Mouse (Mus musculus) heart, postnatal 0 days (tissue): Measurements from ENCODE around the gene Metrn. TPM values are rescaled to one million over a fixed set of nuclear protein-coding genes. Genes with fewer than 3 reads are reported as not detected.

Experiments
- ATAC-seq: fragments of 200-750 bp; cut with Nextera tagmentation; 2 replicates; pipeline ENCODE4 v1.8.0; 2017; ENCODE audit warnings: low read depth, moderate number of reproducible peaks, moderate library complexity; ENCODE audit not compliant: insufficient read depth
- DNase-seq: peaks from one replicate; pipeline ENCODE4 v3.0.0-alpha.2; 2016; ENCODE audit warnings: low spot score
- H3K27ac ChIP-seq: fragments of 300-500 bp; sonication (generic); 2 replicates; pipeline ENCODE4 v1.5.1; 2014; ENCODE audit warnings: low read depth, mild to moderate bottlenecking
- H3K27me3 ChIP-seq: fragments of 300-500 bp; sonication (generic); 2 replicates; pipeline ENCODE4 v1.6.1; 2014; ENCODE audit warnings: low read length, mixed read lengths; ENCODE audit not compliant: control insufficient read depth, insufficient read depth
- H3K36me3 ChIP-seq: fragments of 300-500 bp; sonication (generic); replicated peaks from 2 replicates; pipeline ENCODE4 v1.6.1; 2014; ENCODE audit warnings: low read length, mixed read lengths; ENCODE audit not compliant: control insufficient read depth, insufficient read depth
- H3K4me1 ChIP-seq: fragments of 300-500 bp; sonication (generic); 2 replicates; pipeline ENCODE4 v1.6.1; 2014; ENCODE audit warnings: antibody characterized with exemption; ENCODE audit not compliant: control insufficient read depth, insufficient read depth
- H3K4me2 ChIP-seq: fragments of 300-500 bp; sonication (generic); 2 replicates; pipeline ENCODE4 v1.6.1; 2014; ENCODE audit warnings: low read depth, mild to moderate bottlenecking, low read length, moderate library complexity
- H3K4me3 ChIP-seq: fragments of 300-500 bp; sonication (generic); 2 replicates; pipeline ENCODE4 v1.5.1; 2014; ENCODE audit warnings: low read depth, low read length
- H3K9ac ChIP-seq: fragments of 300-500 bp; sonication (generic); replicated peaks from 2 replicates; pipeline ENCODE4 v1.6.1; 2014; ENCODE audit warnings: low read depth, low read length, mixed read lengths
- H3K9me3 ChIP-seq: fragments of 300-500 bp; sonication (generic); replicated peaks from 2 replicates; pipeline ENCODE4 v1.6.1; 2016; ENCODE audit warnings: low read length; ENCODE audit not compliant: control insufficient read depth
- CTCF ChIP-seq: IDR thresholded peaks from 2 replicates; pipeline ENCODE4 v1.5.1; 2016; ENCODE audit warnings: antibody characterized with exemption, control low read depth, low read depth
- EP300 ChIP-seq: IDR thresholded peaks from 2 replicates; pipeline ENCODE4 v1.6.1; 2016; ENCODE audit warnings: antibody characterized with exemption, low read depth
- WGBS: fragments of 180-500 bp; shearing (Covaris S2); extraction: QIAGEN DNeasy Blood & Tissue Kit; methylation state at CpG from one replicate; pipeline ENCODE4 v1.1.7; 2014; 5-methylcytosine and 5-hydroxymethylcytosine counted together
- polyA plus RNA-seq: library from polyadenylated mRNA; unstranded; fragments of >200 nt; fragmentation: Nextera tagmentation; extraction: Ambion mirVana; gene quantifications from 2 replicates; pipeline ENCODE4 v1.2.1, GENCODE M21; 2015
- total RNA-seq: library from RNA; depleted of rRNA; stranded (reverse); fragments of >200 nt; gene quantifications from 2 replicates; pipeline ENCODE4 v1.2.3, GENCODE M21; 2014; ENCODE audit warnings: low replicate concordance

Gene Metrn
- total and polyA plus RNA-seq, 2 experiments from 2014 or later, result 18.2 to 75.3 TPM

DNA sequence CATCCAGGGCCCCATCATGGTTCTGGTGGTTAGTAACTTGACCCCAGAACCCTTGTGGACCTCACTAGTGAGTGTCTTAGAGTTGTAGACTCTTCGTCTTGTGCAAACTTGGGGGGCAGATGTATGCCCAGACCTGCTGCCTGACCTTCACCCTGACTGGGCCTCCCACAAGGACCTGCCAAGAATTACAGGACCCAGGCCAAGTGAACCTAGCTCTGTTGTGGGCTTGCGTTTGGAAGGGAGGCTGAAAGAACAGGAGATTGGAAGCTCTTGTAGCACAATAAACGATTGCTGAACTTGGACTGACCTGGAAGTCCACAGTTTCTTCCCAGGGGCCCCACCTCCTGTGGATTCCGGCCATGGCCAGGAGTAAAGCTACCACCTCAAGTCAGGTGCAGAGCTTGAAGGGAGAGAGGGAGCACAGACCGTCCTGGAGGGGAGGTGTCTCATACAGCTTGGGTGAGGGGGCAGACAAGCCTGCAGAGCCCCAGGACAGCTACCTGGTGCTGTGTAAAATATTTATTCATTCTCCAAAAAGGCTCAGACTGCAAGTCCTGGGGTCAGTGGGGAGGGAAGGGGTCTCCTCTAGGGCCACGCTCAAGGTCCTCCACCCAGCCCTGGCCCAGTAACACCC, 37.1 kb upstream of the Metrn start:
- ATAC-seq (no peak), DNase-seq (no peak)
- Histone ChIP-seq H3K27ac (peak overlapping the region; percentile 99), H3K36me3 (peaks cover 29% of the 10 kb centered on the region), H3K4me1 (peaks cover 51% of the 10 kb centered on the region), H3K27me3 (no peaks in the 10 kb centered on the region), H3K9ac (peak overlapping the region; percentile 79), H3K9me3 (no peaks in the 10 kb centered on the region), H3K4me3 (peak overlapping the region; percentile 77), H3K4me2 (peak overlapping the region; percentile 95)
- WGBS, result 6% methylated on average over 6 of the region's 6 CpGs
- TF ChIP-seq CTCF (no peak), EP300 (no peak)

DNA sequence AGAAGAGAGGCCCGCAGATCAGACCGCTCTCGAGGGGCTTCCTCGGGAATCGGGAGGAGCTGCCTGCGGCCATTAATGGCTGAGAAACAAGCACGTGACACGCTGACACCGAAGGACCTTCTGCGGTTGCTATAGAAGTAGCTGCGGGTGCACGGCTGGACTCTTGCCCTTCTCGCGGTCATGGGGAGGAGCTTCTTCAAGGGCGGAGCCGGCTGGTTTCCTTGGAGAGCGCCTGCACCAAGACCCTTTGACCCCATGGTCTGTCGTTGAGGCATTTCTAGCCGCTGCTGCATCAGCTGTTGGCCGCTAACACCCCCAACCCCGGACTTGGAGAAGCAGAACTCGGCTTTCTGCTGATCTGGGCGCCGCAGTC, 36.3 kb upstream of the Metrn start, which contains the start of gene Stub1:
Gene Stub1, minus strand, starts transcription at position 114 of the 373 bp plus-strand sequence.
- peak; percentile 78 for ATAC-seq
- WGBS, result under 1% methylated on average over 24 of the region's 24 CpGs
- no peak for TF ChIP-seq CTCF
- TF ChIP-seq EP300, result peak; percentile 15; the same call in 1 of the 2 replicates

DNA sequence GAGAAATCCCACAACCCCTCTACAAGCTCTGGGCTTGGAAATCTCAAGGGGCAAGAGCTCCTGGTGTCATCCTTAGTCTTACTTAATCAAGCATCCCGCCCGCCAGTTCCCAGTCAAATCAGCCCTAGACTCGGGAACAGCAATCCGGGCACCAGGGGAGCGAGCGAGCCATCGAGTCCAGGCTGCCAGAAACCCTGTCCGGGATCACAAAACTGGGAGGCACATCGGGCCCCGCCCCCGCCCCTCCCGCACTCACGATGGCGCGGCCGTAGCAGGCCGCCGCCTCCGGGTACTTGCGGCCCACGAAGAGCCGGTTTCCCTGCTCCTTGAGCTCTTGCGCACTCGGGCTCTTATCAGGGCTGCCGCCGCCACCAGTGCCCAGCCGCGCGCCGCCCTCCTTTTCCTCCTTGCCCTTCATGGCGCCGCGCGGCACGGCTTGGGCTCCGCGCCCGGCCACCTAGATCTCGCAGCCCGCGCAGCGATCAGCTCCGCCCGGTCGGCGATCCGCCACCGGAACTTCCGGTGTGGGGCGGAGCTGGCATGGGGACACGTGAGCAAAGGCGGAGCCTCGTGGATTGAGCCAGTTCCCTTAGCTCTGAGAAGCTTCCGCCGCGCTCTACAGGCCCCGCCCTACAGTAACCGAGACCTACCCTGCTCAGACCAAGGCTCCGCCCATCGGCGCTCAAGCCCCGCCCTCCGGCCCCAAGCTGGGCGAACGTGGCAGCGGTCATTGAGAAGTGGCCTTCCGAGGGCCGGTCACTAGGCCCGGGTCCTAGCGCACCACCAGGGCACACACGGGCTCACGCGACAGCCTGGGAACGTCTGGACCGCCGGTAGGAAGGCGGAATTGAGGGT, 35.7 kb upstream of the Metrn start:
- DNase-seq (peak; percentile 99), ATAC-seq (peak; percentile 92)
- H3K4me1 ChIP-seq, result peaks cover 57% of the 10 kb centered on the region
- peak overlapping the region; percentile 95 for H3K4me2 ChIP-seq
- WGBS, result under 1% methylated on average over 72 of the region's 77 CpGs
- TF ChIP-seq CTCF (no peak), EP300 (peak; percentile 85)
- peaks cover 17% of the 10 kb centered on the region for H3K36me3 ChIP-seq
- no peaks in the 10 kb centered on the region for H3K9me3 ChIP-seq
- H3K4me3 ChIP-seq, result peak overlapping the region; percentile 77
- no peaks in the 10 kb centered on the region for H3K27me3 ChIP-seq
- peak overlapping the region; percentile 79 for H3K9ac ChIP-seq
- H3K27ac ChIP-seq, result peak overlapping the region; percentile 99

More for the DNA sequence above, 36.3 kb upstream of the Metrn start, which contains the start of gene Stub1:
- DNase-seq, result peak; percentile 96
- peaks cover 22% of the 10 kb centered on the region for H3K36me3 ChIP-seq
- H3K27ac ChIP-seq, result peak within 1 kb of the TSS; percentile 99
- H3K4me3 ChIP-seq, result peak within 1 kb of the TSS; percentile 77
- H3K4me2 ChIP-seq, result peak within 1 kb of the TSS; percentile 95
- H3K9ac ChIP-seq, result peak within 1 kb of the TSS; percentile 79
- H3K9me3 ChIP-seq, result no peaks in the 10 kb centered on the region
- H3K4me1 ChIP-seq, result peaks cover 55% of the 10 kb centered on the region
- H3K27me3 ChIP-seq, result no peaks in the 10 kb centered on the region

DNA sequence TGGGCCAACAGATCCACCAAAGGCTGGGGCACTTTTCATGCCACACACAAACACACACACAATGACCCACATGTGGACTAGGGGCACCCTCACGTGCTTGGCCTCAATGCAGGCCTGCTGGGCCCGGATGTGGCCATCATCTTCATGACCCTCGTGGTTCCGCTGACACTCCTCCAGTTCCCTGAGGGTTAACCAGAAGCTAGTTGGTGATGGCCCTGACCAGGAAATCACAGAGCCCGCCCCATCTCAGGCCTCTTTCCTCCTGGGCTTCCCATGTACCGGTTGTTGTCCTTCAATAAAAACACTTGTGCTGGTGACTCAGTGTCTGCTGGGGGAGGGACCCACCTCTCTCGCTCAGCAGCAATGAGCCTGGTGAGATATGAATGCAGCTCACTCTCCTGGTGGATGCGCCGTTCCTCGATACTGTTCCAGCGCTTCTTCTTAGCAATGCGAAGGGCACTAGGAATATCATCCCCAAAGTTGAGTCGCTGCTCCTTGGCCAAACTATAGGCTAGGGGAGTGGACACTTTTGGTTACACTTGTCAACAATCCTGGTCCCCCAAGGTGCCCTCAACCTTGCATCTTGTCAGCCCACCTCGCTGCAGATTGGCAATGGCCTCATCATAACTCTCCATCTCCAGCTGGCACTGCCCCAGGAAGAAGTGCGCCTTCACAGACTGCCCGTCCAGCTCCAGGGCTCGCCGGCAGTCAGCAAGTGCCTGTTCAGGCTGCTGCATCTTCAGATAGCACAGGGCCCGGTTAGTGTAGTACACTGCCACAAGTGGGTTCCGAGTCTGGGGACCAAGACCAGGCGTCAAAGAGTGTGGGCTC, 34.7 kb upstream of the Metrn start:
- H3K9ac ChIP-seq, result peak overlapping the region; percentile 79
- H3K4me1 ChIP-seq, result peaks cover 48% of the 10 kb centered on the region
- peak overlapping the region; percentile 77 for H3K4me3 ChIP-seq
- ATAC-seq (no peak), DNase-seq (no peak)
- peak overlapping the region; percentile 81 for H3K4me2 ChIP-seq
- H3K27me3 ChIP-seq, result no peaks in the 10 kb centered on the region
- H3K9me3 ChIP-seq, result no peaks in the 10 kb centered on the region
- peaks cover 24% of the 10 kb centered on the region for H3K36me3 ChIP-seq
- H3K27ac ChIP-seq, result peak overlapping the region; percentile 99
- TF ChIP-seq EP300 (no peak), CTCF (no peak)
- WGBS, result 33% methylated on average over 21 of the region's 21 CpGs

DNA sequence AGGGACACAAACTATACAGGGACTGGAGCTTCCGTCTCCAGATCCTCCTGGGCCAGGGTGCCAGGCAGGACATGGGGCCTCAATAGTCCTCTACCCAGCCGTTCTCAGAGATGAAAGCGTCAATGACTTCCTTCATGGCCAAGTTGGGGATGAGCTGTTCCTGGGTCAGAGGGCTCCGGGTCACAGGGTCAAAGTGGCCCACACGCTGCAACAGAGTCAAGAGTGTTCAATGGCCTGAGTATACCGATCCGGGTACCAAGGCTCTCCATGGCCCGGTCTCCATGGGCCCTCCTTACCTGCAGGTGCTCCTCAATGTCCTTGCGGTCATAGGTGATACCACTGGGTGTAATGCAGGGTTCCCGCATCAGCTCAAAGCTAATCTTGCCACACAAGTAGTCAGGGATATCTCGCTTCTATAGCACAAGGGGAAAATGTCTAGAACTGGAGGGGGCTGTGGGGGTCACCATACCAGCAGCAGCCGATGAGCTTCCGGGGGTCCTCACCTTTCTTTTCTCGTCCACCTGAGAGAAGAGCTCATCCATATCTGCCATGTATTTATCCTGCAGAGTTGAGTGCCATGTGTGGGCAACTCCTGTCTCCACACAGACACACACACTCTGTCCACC, 34.0 kb upstream of the Metrn start:
- ATAC-seq (no peak), DNase-seq (no peak)
- H3K27me3 ChIP-seq, result no peaks in the 10 kb centered on the region
- H3K4me2 ChIP-seq, result peak overlapping the region; percentile 81; the same call in 1 of the 2 replicates
- peaks cover 32% of the 10 kb centered on the region for H3K36me3 ChIP-seq
- no peak overlapping the region for H3K9ac ChIP-seq
- WGBS, result 80% methylated on average over 14 of the region's 14 CpGs
- TF ChIP-seq EP300, result no peak
- no peak for TF ChIP-seq CTCF
- H3K4me1 ChIP-seq, result peaks cover 40% of the 10 kb centered on the region
- H3K4me3 ChIP-seq, result no peak overlapping the region
- no peaks in the 10 kb centered on the region for H3K9me3 ChIP-seq
- no peak overlapping the region for H3K27ac ChIP-seq
